Mouse (Mus musculus) midbrain, postnatal 0 days (tissue): ENCODE results near the gene Zbed5. TPM values are rescaled to one million over a fixed set of nuclear protein-coding genes. Genes with fewer than 3 reads are reported as not detected.
A peak's percentile ranks its signal among the peaks of the same experiment; 100 is the strongest.
"Not testable (repeated sequence)": the region's sequence is repeated elsewhere in the genome, so short reads cannot be mapped to it uniquely, and the experiment has no call there.

Experiments
- ATAC-seq: fragments of 200-750 bp; cut with Nextera tagmentation; 2 replicates; pipeline ENCODE4 v1.8.0; 2017; ENCODE audit warnings: moderate number of reproducible peaks, mild to moderate bottlenecking, moderate TSS enrichment, moderate library complexity; ENCODE audit not compliant: low FRiP score
- DNase-seq: peaks from one replicate; pipeline ENCODE4 v3.0.0-alpha.2; 2015; ENCODE audit warnings: low spot score
- H3K27ac ChIP-seq: fragments of 300-500 bp; sonication (generic); 2 replicates; pipeline ENCODE4 v1.5.1; 2014; ENCODE audit warnings: low read depth, mild to moderate bottlenecking, low read length, mixed read lengths
- H3K27me3 ChIP-seq: fragments of 300-500 bp; sonication (generic); 2 replicates; pipeline ENCODE4 v1.6.1; 2014; ENCODE audit warnings: low read length, control low read depth, mixed read lengths; ENCODE audit not compliant: insufficient read depth
- H3K36me3 ChIP-seq: fragments of 300-500 bp; sonication (generic); 2 replicates; pipeline ENCODE4 v1.6.1; 2014; ENCODE audit warnings: low read length, control low read depth, mixed read lengths; ENCODE audit not compliant: insufficient read depth
- H3K4me1 ChIP-seq: fragments of 300-500 bp; sonication (generic); 2 replicates; pipeline ENCODE4 v1.6.1; 2014; ENCODE audit warnings: mild to moderate bottlenecking, control low read depth, antibody characterized with exemption, low read length, mixed read lengths; ENCODE audit not compliant: insufficient read depth
- H3K4me2 ChIP-seq: fragments of 300-500 bp; sonication (generic); 2 replicates; pipeline ENCODE4 v1.6.1; 2014; ENCODE audit warnings: low read depth, mild to moderate bottlenecking, low read length, mixed read lengths; ENCODE audit not compliant: poor library complexity, severe bottlenecking
- H3K4me3 ChIP-seq: fragments of 300-500 bp; sonication (generic); 2 replicates; pipeline ENCODE4 v1.5.1; 2014; ENCODE audit warnings: low read depth, mild to moderate bottlenecking, low read length, moderate library complexity
- H3K9ac ChIP-seq: fragments of 300-500 bp; sonication (generic); replicated peaks from 2 replicates; pipeline ENCODE4 v1.6.1; 2014; ENCODE audit warnings: mild to moderate bottlenecking, low read length, moderate library complexity, mixed read lengths; ENCODE audit not compliant: poor library complexity, severe bottlenecking
- H3K9me3 ChIP-seq: fragments of 300-500 bp; sonication (generic); 2 replicates; pipeline ENCODE4 v1.6.1; 2016; ENCODE audit warnings: low read length, control low read depth
- CTCF ChIP-seq: IDR thresholded peaks from 2 replicates; pipeline ENCODE4 v1.5.1; 2016; ENCODE audit warnings: antibody characterized with exemption, mild to moderate bottlenecking
- WGBS: fragments of 180-500 bp; shearing (Covaris S2); extraction: QIAGEN DNeasy Blood & Tissue Kit; methylation state at CpG from one replicate; pipeline ENCODE4 v1.1.7; 2014; 5-methylcytosine and 5-hydroxymethylcytosine counted together
- polyA plus RNA-seq: library from polyadenylated mRNA; unstranded; fragments of >200 nt; fragmentation: Nextera tagmentation; extraction: Ambion mirVana; gene quantifications from 2 replicates; pipeline ENCODE4 v1.2.1, GENCODE M21; 2015
- total RNA-seq: library from RNA; depleted of rRNA; stranded (reverse); fragments of >200 nt; gene quantifications from 2 replicates; pipeline ENCODE4 v1.2.3, GENCODE M21; 2014; rRNA removed

The Zbed5 gene
- total and polyA plus RNA-seq, 2 experiments from 2014 or later, result 10.9 to 15.1 TPM

DNA sequence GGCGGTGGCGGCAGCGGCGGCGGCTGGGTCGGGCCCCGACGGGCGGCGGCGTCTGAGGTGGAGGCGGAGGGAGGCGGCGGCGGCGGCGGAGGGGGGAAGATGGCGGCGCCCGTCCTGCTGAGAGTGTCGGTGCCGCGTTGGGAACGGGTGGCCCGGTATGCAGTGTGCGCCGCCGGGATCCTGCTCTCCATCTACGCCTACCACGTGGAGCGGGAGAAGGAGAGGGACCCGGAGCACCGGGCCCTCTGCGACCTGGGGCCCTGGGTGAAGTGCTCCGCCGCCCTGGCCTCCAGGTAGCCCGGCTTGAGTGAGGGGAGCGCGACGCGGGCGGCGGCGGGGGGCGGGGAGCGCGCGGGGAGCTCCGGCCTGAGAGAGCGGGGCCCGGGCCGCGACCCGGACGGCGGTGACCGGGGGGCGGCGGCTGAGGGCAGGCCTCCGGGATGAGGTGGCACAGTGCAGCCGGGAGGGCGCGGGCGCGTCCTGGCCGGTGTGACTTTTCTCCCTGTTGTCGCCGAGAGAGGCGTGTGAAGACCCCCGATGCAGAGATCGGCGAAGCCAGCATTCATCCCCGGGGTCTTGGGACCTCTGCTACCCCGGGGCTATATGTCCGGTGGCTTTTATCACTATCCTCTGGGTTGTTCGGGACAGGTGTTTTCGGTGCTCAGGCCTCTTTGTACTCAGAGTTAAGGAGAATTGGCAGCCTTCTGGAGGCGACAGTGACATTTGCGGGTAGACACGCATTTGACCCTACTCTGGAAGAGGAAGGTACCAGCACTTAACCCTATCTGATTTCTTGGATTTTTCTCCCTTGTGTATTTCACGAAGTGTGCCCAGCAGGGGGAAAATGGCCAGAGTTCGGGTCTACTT is 46.8 kb downstream of the Zbed5 start:
- not testable (repeated sequence) for H3K36me3 ChIP-seq, H3K27me3 ChIP-seq, H3K4me1 ChIP-seq, H3K9me3 ChIP-seq
- Histone ChIP-seq H3K4me2 (peak overlapping the region; percentile 65), H3K9ac (peak overlapping the region; percentile 87), H3K27ac (peak overlapping the region; percentile 59; the same call in 1 of the 2 replicates), H3K4me3 (peak overlapping the region; percentile 78)
- WGBS, result under 1% methylated on average over 30 of the region's 82 CpGs
- TF ChIP-seq CTCF, result peak; percentile 25; the same call in 1 of the 2 replicates
- peak; percentile 47 for ATAC-seq
- DNase-seq, result peak; percentile 4

DNA sequence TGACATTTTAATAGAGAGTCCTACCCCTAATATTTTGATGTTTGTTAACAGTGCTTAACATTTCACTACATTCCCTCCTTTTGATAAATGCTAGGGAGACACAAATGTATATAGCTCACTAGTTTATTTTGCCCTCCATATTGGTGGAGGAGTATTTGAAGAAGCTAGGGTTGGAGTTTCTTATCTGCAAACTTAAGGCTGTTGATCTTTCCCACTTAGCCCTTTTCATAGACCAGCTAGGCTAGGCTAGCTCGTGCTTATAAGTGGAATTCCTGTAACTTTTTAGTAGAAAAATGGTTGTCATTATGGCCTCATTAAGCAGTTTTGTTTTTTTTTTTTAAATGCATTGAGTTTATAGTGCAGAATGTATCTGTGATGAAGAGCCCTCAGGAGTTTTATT is 47.9 kb downstream of the Zbed5 start:
- WGBS, result 95% methylated on average over 1 of the region's 1 CpGs

DNA sequence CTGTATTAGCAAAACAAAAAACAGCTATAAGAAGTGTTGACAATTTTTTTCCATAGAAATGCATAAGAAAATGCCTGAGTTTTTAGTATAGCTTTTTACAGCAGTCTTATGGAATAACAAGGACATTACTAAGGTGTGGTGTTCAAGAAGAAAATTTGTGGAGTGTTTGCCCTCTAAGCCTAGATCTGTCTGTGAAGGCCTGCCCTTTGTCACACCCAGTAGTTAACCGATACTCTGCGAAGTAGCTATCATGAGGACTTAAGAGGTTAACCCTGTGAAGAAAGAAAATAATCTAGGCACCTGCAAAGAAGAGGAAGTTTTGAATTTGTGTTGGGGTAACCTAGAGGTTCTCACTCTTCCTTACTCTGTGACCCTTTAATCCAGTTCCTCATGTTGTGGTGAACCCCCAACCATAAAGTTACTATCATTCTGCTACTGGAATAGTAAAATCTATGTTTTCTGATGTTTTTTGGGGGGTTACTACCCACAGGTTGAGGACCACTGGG is 52.1 kb downstream of the Zbed5 start:
- Histone ChIP-seq H3K4me3 (no peak overlapping the region), H3K27me3 (no peaks in the 10 kb centered on the region), H3K36me3 (no peaks in the 10 kb centered on the region), H3K4me1 (peaks cover 2% of the 10 kb centered on the region; the same call in 1 of the 2 replicates), H3K9ac (no peak overlapping the region), H3K4me2 (no peak overlapping the region), H3K9me3 (no peaks in the 10 kb centered on the region), H3K27ac (no peak overlapping the region)
- WGBS, result 91% methylated on average over 2 of the region's 2 CpGs
- DNase-seq, result no peak
- TF ChIP-seq CTCF, result no peak
- ATAC-seq, result no peak

More for the DNA sequence above, 47.9 kb downstream of the Zbed5 start:
- Histone ChIP-seq H3K9me3 (no peaks in the 10 kb centered on the region), H3K4me2 (no peak overlapping the region), H3K9ac (no peak overlapping the region), H3K27me3 (no peaks in the 10 kb centered on the region), H3K4me1 (peaks cover 2% of the 10 kb centered on the region; the same call in 1 of the 2 replicates), H3K4me3 (no peak overlapping the region), H3K36me3 (no peaks in the 10 kb centered on the region), H3K27ac (no peak overlapping the region)
- DNase-seq (no peak), ATAC-seq (no peak)
- no peak for TF ChIP-seq CTCF

DNA sequence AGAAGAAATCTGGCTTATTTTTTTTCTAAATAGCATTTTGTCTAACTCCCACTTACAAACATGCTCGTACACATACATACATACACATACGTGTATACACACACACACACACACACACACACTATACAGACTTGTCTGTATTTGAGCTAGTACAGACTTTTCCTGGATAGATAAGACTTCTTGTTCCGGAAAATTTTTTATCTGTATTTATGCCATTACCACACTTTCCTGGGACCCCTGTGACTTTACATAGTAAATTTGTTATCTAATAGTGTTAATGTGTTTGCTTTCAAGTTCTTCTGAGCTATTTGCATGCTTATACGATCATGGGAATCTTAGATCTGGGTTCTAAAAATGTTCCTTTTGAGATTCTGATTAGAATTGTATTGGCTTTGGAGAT is 56.6 kb downstream of the Zbed5 start:
- Histone ChIP-seq H3K9me3 (no peaks in the 10 kb centered on the region), H3K36me3 (no peaks in the 10 kb centered on the region), H3K27me3 (no peaks in the 10 kb centered on the region), H3K4me3 (no peak overlapping the region), H3K9ac (no peak overlapping the region), H3K4me2 (no peak overlapping the region), H3K27ac (no peak overlapping the region), H3K4me1 (no peaks in the 10 kb centered on the region)
- DNase-seq (no peak), ATAC-seq (no peak)
- 96% methylated on average over 4 of the region's 4 CpGs for WGBS
- TF ChIP-seq CTCF, result no peak

Other genes with a start within 250 kb of the Zbed5 start
- gene Zfp11, start 225.6 kb upstream of the Zbed5 start, total RNA-seq, result 5.1 and 5.3 TPM in 2 replicates
- gene Zfp11, start 225.6 kb upstream of the Zbed5 start, polyA plus RNA-seq, result 4.5 and 4.7 TPM in 2 replicates
- gene Sept14, start 187.2 kb upstream of the Zbed5 start, total RNA-seq, result not detected in 2 replicates
- not detected in 2 replicates for gene Sept14, start 187.2 kb upstream of the Zbed5 start, polyA plus RNA-seq
- gene Mrps17, start 180.2 kb upstream of the Zbed5 start, total RNA-seq, result 124 and 163 TPM in 2 replicates
- gene Mrps17, start 180.2 kb upstream of the Zbed5 start, polyA plus RNA-seq, result 161 and 176 TPM in 2 replicates
- gene Nipsnap2, start 170.7 kb upstream of the Zbed5 start, total RNA-seq, result 66.7 and 79.0 TPM in 2 replicates
- gene Nipsnap2, start 170.7 kb upstream of the Zbed5 start, polyA plus RNA-seq, result 108 and 109 TPM in 2 replicates
- gene Psph, start 108.3 kb upstream of the Zbed5 start, total RNA-seq, result 18.5 and 33.1 TPM in 2 replicates
- gene Psph, start 108.3 kb upstream of the Zbed5 start, polyA plus RNA-seq, result 40.3 and 42.0 TPM in 2 replicates
- gene Sumf2, start 48.7 kb upstream of the Zbed5 start, total RNA-seq, result 33.5 and 56.9 TPM in 2 replicates
- gene Sumf2, start 48.7 kb upstream of the Zbed5 start, polyA plus RNA-seq, result 24.5 and 26.8 TPM in 2 replicates
- gene Chchd2, start 8.3 kb upstream of the Zbed5 start, total RNA-seq, result 742 and 901 TPM in 2 replicates
- gene Chchd2, start 8.3 kb upstream of the Zbed5 start, polyA plus RNA-seq, result 693 and 752 TPM in 2 replicates
- gene Phkg1, start 2.8 kb downstream of the Zbed5 start, total RNA-seq, result 0.66 and 3.0 TPM in 2 replicates
- 1.5 TPM in 2 replicates for gene Phkg1, start 2.8 kb downstream of the Zbed5 start, polyA plus RNA-seq
- 1.1 and 1.9 TPM in 2 replicates for gene Nupr1l, start 12.8 kb downstream of the Zbed5 start, total RNA-seq
- gene Nupr1l, start 12.8 kb downstream of the Zbed5 start, polyA plus RNA-seq, result 5.2 and 5.8 TPM in 2 replicates
- gene Vkorc1l1, start 46.2 kb downstream of the Zbed5 start, total RNA-seq, result 78.5 and 87.1 TPM in 2 replicates
- 21.0 and 22.8 TPM in 2 replicates for gene Vkorc1l1, start 46.2 kb downstream of the Zbed5 start, polyA plus RNA-seq
- gene Gusb, start 107.3 kb downstream of the Zbed5 start, total RNA-seq, result 22.0 and 26.7 TPM in 2 replicates
- gene Gusb, start 107.3 kb downstream of the Zbed5 start, polyA plus RNA-seq, result 42.3 and 44.9 TPM in 2 replicates
- 34.0 and 39.1 TPM in 2 replicates for gene Asl, start 133.5 kb downstream of the Zbed5 start, total RNA-seq
- gene Asl, start 133.5 kb downstream of the Zbed5 start, polyA plus RNA-seq, result 52.8 and 54.0 TPM in 2 replicates
- gene Crcp, start 133.6 kb downstream of the Zbed5 start, total RNA-seq, result 54.0 and 63.3 TPM in 2 replicates
- gene Crcp, start 133.6 kb downstream of the Zbed5 start, polyA plus RNA-seq, result 86.8 and 90.9 TPM in 2 replicates
- 37.1 and 46.5 TPM in 2 replicates for gene Tpst1, start 177.6 kb downstream of the Zbed5 start, total RNA-seq
- 50.0 TPM in 2 replicates for gene Tpst1, start 177.6 kb downstream of the Zbed5 start, polyA plus RNA-seq
- gene Kctd7, start 249.1 kb downstream of the Zbed5 start, total RNA-seq, result 19.5 and 22.3 TPM in 2 replicates
- 12.2 and 14.3 TPM in 2 replicates for gene Kctd7, start 249.1 kb downstream of the Zbed5 start, polyA plus RNA-seq